Mouse (Mus musculus) left cerebral cortex, postnatal 36 days (tissue): ENCODE results near the gene Sgta. TPM values are rescaled to one million over a fixed set of nuclear protein-coding genes. Genes with fewer than 3 reads are reported as not detected.
"Not testable (repeated sequence)": the region's sequence is repeated elsewhere in the genome, so short reads cannot be mapped to it uniquely, and the experiment has no call there.

Experiments
- DNase-seq, 2 experiments: peaks; one replicate each; pipeline ENCODE4 v3.0.0; 2021 to 2022; ENCODE audit warnings: low spot score in 2 of 2, mixed read lengths in 1 of 2
- intact Hi-C: fragments of 180-260 bp; cut with DNase I; formaldehyde crosslinking; loops from one replicate; pipeline ENCODE4 v1.15.1; 2025
- total RNA-seq, 2 experiments: library from RNA; stranded (reverse); gene quantifications; 2 replicates each; pipeline ENCODE4 v1.2.3; 2021

The Sgta gene
- total RNA-seq, 2 experiments from 2014 or later = 169 to 176 TPM

- DNase-seq = no peak
- intact Hi-C loops = no loop called here
These were observed 2.7 kb upstream of the Sgta start for GRCm38 (mm10) chr10:81062710-81063109.

- intact Hi-C loops = no loop called here
- no peak for DNase-seq
These were observed 1.1 kb downstream of the Sgta start for GRCm38 (mm10) chr10:81058896-81059295.

DNA sequence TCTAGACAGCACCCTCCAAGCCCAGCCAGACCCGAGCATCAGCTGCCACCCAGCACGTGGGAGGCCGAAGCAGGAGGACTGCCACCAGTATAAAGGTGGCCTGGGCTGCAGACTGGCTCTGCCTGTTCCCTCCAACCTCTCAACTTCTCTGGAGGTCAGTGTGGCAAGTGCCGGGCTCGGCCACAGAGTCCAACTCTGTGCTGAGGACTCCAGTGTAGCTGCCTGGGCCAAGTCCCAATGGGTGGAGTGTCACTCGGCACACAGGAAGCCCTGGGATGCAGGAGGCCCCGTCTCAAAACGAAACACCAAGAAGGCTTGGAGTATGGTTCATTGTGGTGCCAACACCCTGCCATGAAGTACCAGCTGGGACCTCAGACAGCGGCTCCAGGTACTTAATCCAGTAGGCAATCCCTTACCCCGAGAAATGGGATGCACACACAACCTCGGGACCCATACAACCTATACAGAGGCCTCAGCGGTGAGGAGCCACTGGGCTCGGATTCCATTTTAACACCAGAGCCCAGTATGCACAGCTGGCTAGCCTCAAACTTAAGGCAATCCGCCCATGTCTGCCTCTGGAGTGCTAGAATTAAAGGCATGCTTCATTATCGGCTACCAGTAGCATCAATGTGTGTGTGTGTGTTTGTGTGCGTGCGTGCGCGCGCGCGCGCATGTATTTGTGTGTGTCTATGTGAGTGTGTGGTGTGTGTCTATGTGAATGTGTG lies 2.4 kb downstream of the Sgta start:
- DNase-seq = no peak
- intact Hi-C loops = no loop called here

GRCm38 (mm10) chr10:81055802-81056340 lies 4.1 kb downstream of the Sgta start:
- DNase-seq, intact Hi-C loops: not testable (repeated sequence)

DNA sequence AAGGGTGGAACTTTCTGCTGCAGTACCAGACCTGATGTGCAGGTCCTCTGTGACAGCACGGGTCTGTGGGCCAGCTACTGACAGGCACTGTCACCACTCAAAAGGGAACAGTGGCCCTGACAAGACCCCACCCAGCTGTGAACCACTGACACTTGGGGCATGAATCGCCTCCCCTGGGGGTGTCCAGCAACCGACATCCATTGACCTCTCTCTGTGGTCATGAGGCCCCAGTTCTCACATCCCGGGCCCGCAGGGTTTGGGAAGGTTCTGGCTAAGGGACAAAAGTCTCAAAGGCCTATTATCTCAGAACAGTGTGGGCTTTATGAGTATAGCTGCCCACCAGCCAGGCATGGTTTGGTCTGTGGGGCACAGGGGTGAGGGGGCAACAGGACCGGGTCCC lies 4.8 kb downstream of the Sgta start:
- intact Hi-C loops = no loop called here
- no peak for DNase-seq

- DNase-seq = no peak
- intact Hi-C loops = no loop called here
These were observed 7.4 kb downstream of the Sgta start for GRCm38 (mm10) chr10:81052577-81052976.

- DNase-seq = no peak
- intact Hi-C loops = no loop called here
These were observed 8.8 kb downstream of the Sgta start for GRCm38 (mm10) chr10:81051133-81051532.

DNA sequence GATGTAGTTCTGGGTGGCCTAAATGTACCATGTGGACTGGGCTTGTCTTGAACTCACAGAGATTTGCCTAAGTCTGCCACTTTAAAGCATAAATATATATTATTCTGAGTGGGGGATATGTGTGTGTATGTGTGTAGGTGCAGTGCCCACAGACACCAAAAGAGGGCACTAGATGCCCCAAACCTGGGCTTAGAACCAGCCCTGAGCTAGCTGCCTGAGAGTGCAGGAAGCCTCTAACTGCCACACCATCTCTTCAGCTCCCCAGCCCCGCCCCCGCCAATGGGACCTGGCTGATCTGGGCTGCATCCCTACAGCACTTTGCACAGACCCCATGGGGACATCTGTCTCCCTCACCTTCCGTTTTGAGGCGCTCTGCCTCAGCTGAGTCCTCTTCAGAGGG lies 9.3 kb downstream of the Sgta start:
- DNase-seq = no peak
- intact Hi-C loops = no loop called here

- intact Hi-C loops, DNase-seq: not testable (repeated sequence)
These were observed 14.7 kb downstream of the Sgta start for GRCm38 (mm10) chr10:81045246-81045645.

- peak; percentile 57 to 65 for DNase-seq
- intact Hi-C loops = loop anchor here (2.0 kb wide), 1 partner anchor 43 kb away; no protein-coding TSS in a partner anchor
These were observed 18.4 kb downstream of the Sgta start for GRCm38 (mm10) chr10:81041458-81042175.

DNA sequence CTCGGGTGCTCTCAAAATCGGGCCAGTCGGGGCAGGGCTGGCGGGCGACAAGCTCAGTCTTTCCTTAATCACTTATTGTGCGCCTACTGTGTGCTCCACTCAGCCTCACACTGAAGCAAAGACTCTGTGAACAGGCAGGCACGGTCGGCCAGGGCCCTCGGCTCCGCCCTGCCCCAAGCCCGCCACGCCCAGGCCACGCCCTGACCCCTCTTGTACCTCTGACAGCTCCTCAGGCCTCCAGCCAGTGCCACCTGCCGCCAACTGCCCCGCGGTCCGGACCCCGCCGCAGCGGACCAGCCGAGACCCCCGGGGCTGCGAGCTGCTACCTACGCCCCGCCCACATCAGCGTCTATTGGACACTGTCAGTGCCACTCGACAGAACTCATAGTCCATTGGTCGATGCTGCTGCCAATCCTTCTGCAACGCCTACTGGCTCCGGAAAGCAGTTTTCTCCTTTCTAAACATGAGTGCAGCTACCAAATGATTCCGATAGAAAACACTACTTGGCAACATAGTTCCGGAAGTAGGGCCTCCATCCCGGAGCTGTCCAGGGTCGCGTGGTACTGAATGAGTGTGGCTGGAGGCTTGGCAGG lies 22.9 kb downstream of the Sgta start, which contains the start of gene Slc39a3:
Gene Slc39a3, minus strand, starts transcription at position 439 of the 593 bp plus-strand sequence.
- intact Hi-C loops = no loop called here

DNA sequence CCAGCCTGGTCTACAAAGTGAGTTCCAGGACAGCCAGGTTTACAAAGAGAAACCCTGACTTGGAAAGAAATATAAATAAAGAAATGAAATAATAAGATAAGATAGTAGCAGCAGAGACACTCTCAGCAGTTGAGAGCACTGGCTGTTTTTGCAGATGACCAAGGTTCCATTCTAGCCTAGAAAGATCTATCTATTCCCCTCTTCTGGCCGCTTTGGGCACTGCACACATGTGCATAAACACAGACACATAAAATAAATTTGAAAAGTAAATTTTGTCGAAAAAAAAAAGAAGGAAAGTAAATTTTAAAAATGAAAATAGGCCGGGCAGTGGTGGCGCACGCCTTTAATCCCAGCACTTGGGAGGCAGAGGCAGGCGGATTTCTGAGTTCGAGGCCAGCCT lies 23.7 kb downstream of the Sgta start:
- no peak for DNase-seq
- intact Hi-C loops = no loop called here

More for the DNA sequence above, 22.9 kb downstream of the Sgta start, which contains the start of gene Slc39a3:
- peak; percentile 98 to 99 for DNase-seq

DNA sequence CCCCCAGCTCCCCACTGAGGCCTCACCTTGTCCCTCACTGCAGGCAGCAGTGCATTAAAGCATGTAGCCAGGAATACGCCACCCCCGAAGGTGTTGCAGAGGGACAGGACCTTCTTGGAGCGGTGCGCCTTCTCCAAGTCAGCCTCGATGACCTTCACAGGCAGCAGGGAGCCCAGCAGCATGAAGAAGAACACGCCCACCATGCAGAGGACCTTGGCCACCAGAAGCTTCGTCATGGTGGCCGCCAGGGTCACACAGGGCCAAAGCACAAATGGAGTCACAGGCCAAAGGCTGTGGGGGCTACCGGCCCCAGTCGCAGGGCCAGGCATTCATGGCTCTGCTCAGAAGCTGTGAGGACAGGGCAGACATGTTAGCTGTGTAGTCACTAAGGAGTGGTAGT lies 26.4 kb downstream of the Sgta start:
- no peak for DNase-seq
- intact Hi-C loops = no loop called here

- intact Hi-C loops = no loop called here
- no peak for DNase-seq
These were observed 30.9 kb downstream of the Sgta start for GRCm38 (mm10) chr10:81029031-81029430.

DNA sequence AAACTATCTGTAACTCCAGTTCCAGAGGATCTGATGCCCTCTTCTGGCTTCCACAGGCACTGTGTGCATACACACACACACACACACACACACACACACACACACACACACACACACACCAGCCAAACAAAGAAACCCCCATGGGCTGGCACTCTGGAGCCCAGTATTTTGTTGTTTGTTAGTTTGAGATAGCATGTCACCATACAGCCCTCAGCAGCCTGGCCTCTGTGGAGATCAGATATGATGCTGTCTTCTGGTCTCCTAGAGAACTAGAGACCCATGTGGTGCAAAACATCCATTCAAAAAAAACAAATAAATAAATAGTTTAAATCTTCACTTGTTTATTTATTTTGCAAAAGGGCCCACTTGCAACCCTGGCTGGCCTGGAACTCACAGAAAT lies 31.8 kb downstream of the Sgta start:
- intact Hi-C loops = no loop called here
- DNase-seq = no peak

GRCm38 (mm10) chr10:81027331-81027730 lies 32.6 kb downstream of the Sgta start:
- peak in 1 of 2 experiments; percentile 37 for DNase-seq
- intact Hi-C loops = no loop called here

- intact Hi-C loops = no loop called here
- no peak for DNase-seq
These were observed 33.1 kb downstream of the Sgta start for GRCm38 (mm10) chr10:81026857-81027256.

- intact Hi-C loops = no loop called here
- no peak for DNase-seq
These were observed 34.2 kb downstream of the Sgta start, which contains the start of gene Diras1 for GRCm38 (mm10) chr10:81025639-81026275. Gene Diras1 (minus strand): TSS chr10:81025662.

GRCm38 (mm10) chr10:81025047-81025621 lies 34.8 kb downstream of the Sgta start:
- DNase-seq = peak in 1 of 2 experiments; percentile 53
- intact Hi-C loops = no loop called here
